ENCODE assay signal across 29 mouse cellular contexts in the genomic region with DNA sequence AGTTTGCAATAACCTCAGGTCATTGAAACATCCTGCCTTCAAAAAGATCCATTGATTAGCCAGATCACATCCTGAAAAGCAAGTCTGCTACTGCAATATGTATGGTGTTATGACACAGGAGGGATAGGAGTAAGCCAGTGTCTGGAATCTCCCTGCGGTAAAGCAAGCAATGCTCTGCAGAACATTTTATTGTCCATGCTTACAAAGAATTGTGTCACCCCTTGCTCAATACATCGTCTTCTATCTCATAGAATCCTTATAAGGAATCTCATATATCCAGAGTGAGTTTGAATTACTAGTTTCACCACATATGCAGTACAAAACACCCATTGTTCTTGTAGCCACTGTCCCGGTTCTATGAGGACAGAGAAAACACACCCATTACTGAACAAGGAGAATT.
"Had no signal": no experiment of that assay in that cellular context is flagged by ENCODE, and none has a peak within 500 bp of the region (broad histone marks: within the 10 kb centered on the region; RNA-seq: fewer than 3 reads in every experiment).

No protein-coding gene starts in this region.

- H3K4me1 ChIP-seq: embryonic facial prominence, embryonic 10.5 days; embryonic facial prominence, embryonic 12.5 days; embryonic facial prominence, embryonic 13.5 days; embryonic facial prominence, embryonic 15.5 days; forebrain, embryonic 10.5 days; forebrain, embryonic 12.5 days; forebrain, embryonic 13.5 days; forebrain, embryonic 15.5 days; heart, embryonic 10.5 days had no signal

- H3K4me2 ChIP-seq: embryonic facial prominence, embryonic 12.5 days; embryonic facial prominence, embryonic 13.5 days; embryonic facial prominence, embryonic 15.5 days; forebrain, embryonic 12.5 days; forebrain, embryonic 13.5 days; forebrain, embryonic 15.5 days had no signal

- H3K9me3 ChIP-seq: embryonic facial prominence, embryonic 10.5 days; embryonic facial prominence, embryonic 12.5 days; embryonic facial prominence, embryonic 13.5 days; embryonic facial prominence, embryonic 15.5 days; forebrain, embryonic 10.5 days; forebrain, embryonic 12.5 days; forebrain, embryonic 13.5 days; forebrain, embryonic 15.5 days; heart, embryonic 10.5 days had no signal

- H3K36me3 ChIP-seq: embryonic facial prominence, embryonic 10.5 days; embryonic facial prominence, embryonic 12.5 days; embryonic facial prominence, embryonic 13.5 days; embryonic facial prominence, embryonic 15.5 days; forebrain, embryonic 10.5 days; forebrain, embryonic 12.5 days; forebrain, embryonic 15.5 days; heart, embryonic 10.5 days had no signal

- DNase-seq: cerebellum, adult 8-10 months; cerebellum, adult 9-10 months; cerebellum, adult 9-11 months; cerebellum, postnatal 10 days; cerebellum, postnatal 14 days; cerebellum, postnatal 25 days; cerebellum, postnatal 36 days; embryo, embryonic 11 days; forebrain, postnatal 0 days; gastrocnemius, adult 2 months; gastrocnemius, postnatal 10 days; gastrocnemius, postnatal 14 days; gastrocnemius, postnatal 25 days; gastrocnemius, postnatal 36 days; heart, adult 11 months; heart, adult 18-20 months; heart, adult 2 months had no signal

- H3K9ac ChIP-seq: embryonic facial prominence, embryonic 12.5 days; embryonic facial prominence, embryonic 13.5 days; embryonic facial prominence, embryonic 15.5 days; forebrain, embryonic 12.5 days; forebrain, embryonic 13.5 days; forebrain, embryonic 15.5 days; forebrain, postnatal 0 days had no signal

- H3K27ac ChIP-seq: embryonic facial prominence, embryonic 10.5 days; embryonic facial prominence, embryonic 12.5 days; embryonic facial prominence, embryonic 13.5 days; embryonic facial prominence, embryonic 15.5 days; forebrain, embryonic 10.5 days; forebrain, embryonic 12.5 days; forebrain, embryonic 13.5 days; forebrain, embryonic 15.5 days; gastrocnemius, adult 2 months; heart, adult 2 months; heart, embryonic 10.5 days had no signal

- H3K27me3 ChIP-seq: embryonic facial prominence, embryonic 12.5 days; embryonic facial prominence, embryonic 13.5 days; embryonic facial prominence, embryonic 15.5 days; forebrain, embryonic 12.5 days; forebrain, embryonic 13.5 days; forebrain, embryonic 15.5 days had no signal

- ATAC-seq: forebrain, embryonic 13.5 days; forebrain, embryonic 14.5 days; forebrain, embryonic 15.5 days; forebrain, embryonic 16.5 days; forebrain, postnatal 0 days had no signal

- H3K4me3 ChIP-seq: embryonic facial prominence, embryonic 10.5 days; embryonic facial prominence, embryonic 12.5 days; embryonic facial prominence, embryonic 13.5 days; embryonic facial prominence, embryonic 15.5 days; erythroblast, embryonic 14.5 days; forebrain, embryonic 10.5 days; forebrain, embryonic 12.5 days; forebrain, embryonic 13.5 days; forebrain, embryonic 15.5 days; gastrocnemius, adult 2 months; heart, adult 2 months; heart, embryonic 10.5 days had no signal
